Mouse (Mus musculus): Measurements from ENCODE around the gene Il10rb. TPM values are rescaled to one million over a fixed set of nuclear protein-coding genes. Genes with fewer than 3 reads are reported as not detected.

Gene Il10rb
- polyA plus RNA-seq (2015; fragmentation: Nextera tagmentation; extraction: Ambion mirVana), result 25.0 and 28.1 TPM in 2 replicates

- Histone ChIP-seq H3K9me3 (replicated peaks) (no peaks in the 10 kb centered on the region), H3K4me2 (peak within 1 kb of the TSS; percentile 94), H3K9ac (peak within 1 kb of the TSS; percentile 96), H3K27me3 (no peaks in the 10 kb centered on the region), H3K36me3 (peaks cover 59% of the 10 kb centered on the region), H3K4me1 (replicated peaks) (peaks cover 71% of the 10 kb centered on the region), H3K27ac (peak within 1 kb of the TSS; percentile 92), H3K4me3 (replicated peaks) (peak within 1 kb of the TSS; percentile 87)
- ATAC-seq (ENCODE audit: low read depth), result peak; percentile 93
- 3% methylated on average over 48 of the region's 51 CpGs for WGBS (ENCODE audit: insufficient replicate concordance)
- DNase-seq, result peak; percentile 71
Observed at GRCm38 (mm10) chr16:91405640-91406584, at the start of gene Il10rb. Il10rb (plus strand) TSS chr16:91406164.

GRCm38 (mm10) chr16:91356760-91357525, 49.0 kb upstream of the Il10rb start:
- ATAC-seq (ENCODE audit: low read depth), result no peak

GRCm38 (mm10) chr16:91357526-91357900, 48.5 kb upstream of the Il10rb start:
- Histone ChIP-seq H3K4me2 (no peak overlapping the region), H3K9ac (peak overlapping the region; percentile 0; the same call in 1 of the 2 replicates), H3K4me1 (replicated peaks) (peaks cover 85% of the 10 kb centered on the region), H3K36me3 (no peaks in the 10 kb centered on the region), H3K9me3 (replicated peaks) (no peaks in the 10 kb centered on the region), H3K27me3 (no peaks in the 10 kb centered on the region), H3K4me3 (replicated peaks) (no peak overlapping the region), H3K27ac (peak overlapping the region; percentile 74)
- ATAC-seq (ENCODE audit: low read depth) (no peak), DNase-seq (no peak)
- WGBS (ENCODE audit: insufficient replicate concordance), result 74% methylated on average over 10 of the region's 10 CpGs

More at GRCm38 (mm10) chr16:91356760-91357525, 49.0 kb upstream of the Il10rb start:
- H3K27me3 ChIP-seq, result no peaks in the 10 kb centered on the region
- H3K36me3 ChIP-seq, result no peaks in the 10 kb centered on the region
- no peak overlapping the region for H3K9ac ChIP-seq
- no peak overlapping the region for H3K4me3 ChIP-seq (replicated peaks)
- peaks cover 85% of the 10 kb centered on the region for H3K4me1 ChIP-seq (replicated peaks)
- H3K9me3 ChIP-seq (replicated peaks), result no peaks in the 10 kb centered on the region
- 81% methylated on average over 10 of the region's 10 CpGs for WGBS (ENCODE audit: insufficient replicate concordance)
- DNase-seq, result no peak
- H3K4me2 ChIP-seq, result no peak overlapping the region
- H3K27ac ChIP-seq, result peak overlapping the region; percentile 74

GRCm38 (mm10) chr16:91358555-91358954, 47.4 kb upstream of the Il10rb start:
- no peak overlapping the region for H3K9ac ChIP-seq
- peak; percentile 60 for DNase-seq

DNA sequence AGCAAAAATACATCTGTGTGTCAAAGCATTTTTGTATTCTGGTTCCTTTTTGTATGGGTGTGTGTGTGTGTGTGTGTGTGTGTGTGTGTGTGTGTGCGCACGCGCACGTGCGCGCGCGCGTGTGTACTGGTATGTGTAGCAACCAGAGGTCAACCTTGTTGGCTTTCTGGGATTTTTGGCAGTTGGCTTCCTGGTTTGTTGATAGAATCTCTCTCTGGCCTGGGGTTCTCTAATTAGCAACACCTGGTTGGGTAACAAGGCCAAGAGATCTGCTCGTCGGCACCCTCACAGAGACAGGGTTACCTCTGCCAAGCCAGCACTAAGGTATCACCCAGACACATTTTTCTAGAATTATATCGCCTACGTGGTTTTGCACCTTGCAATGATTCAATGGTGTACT, 46.4 kb upstream of the Il10rb start:
- no peak overlapping the region for H3K4me3 ChIP-seq (replicated peaks)
- 88% methylated on average over 13 of the region's 13 CpGs for WGBS (ENCODE audit: insufficient replicate concordance)
- no peaks in the 10 kb centered on the region for H3K36me3 ChIP-seq
- H3K27ac ChIP-seq, result peak overlapping the region; percentile 78
- no peaks in the 10 kb centered on the region for H3K27me3 ChIP-seq
- H3K9ac ChIP-seq, result no peak overlapping the region
- H3K9me3 ChIP-seq (replicated peaks), result no peaks in the 10 kb centered on the region
- H3K4me1 ChIP-seq (replicated peaks), result peaks cover 84% of the 10 kb centered on the region
- DNase-seq (no peak), ATAC-seq (ENCODE audit: low read depth) (no peak)
- no peak overlapping the region for H3K4me2 ChIP-seq

More at GRCm38 (mm10) chr16:91358555-91358954, 47.4 kb upstream of the Il10rb start:
- H3K27ac ChIP-seq, result peak overlapping the region; percentile 78
- H3K4me1 ChIP-seq (replicated peaks), result peaks cover 85% of the 10 kb centered on the region
- WGBS (ENCODE audit: insufficient replicate concordance), result 38% methylated on average over 8 of the region's 8 CpGs
- ATAC-seq (ENCODE audit: low read depth), result no peak
- H3K4me2 ChIP-seq, result no peak overlapping the region
- no peaks in the 10 kb centered on the region for H3K9me3 ChIP-seq (replicated peaks)
- no peak overlapping the region for H3K4me3 ChIP-seq (replicated peaks)
- no peaks in the 10 kb centered on the region for H3K36me3 ChIP-seq
- no peaks in the 10 kb centered on the region for H3K27me3 ChIP-seq

GRCm38 (mm10) chr16:91360162-91360561, 45.8 kb upstream of the Il10rb start:
- DNase-seq (no peak), ATAC-seq (ENCODE audit: low read depth) (peak; percentile 29)
- Histone ChIP-seq H3K36me3 (no peaks in the 10 kb centered on the region), H3K4me3 (replicated peaks) (no peak overlapping the region), H3K9me3 (replicated peaks) (no peaks in the 10 kb centered on the region), H3K27me3 (no peaks in the 10 kb centered on the region), H3K4me1 (replicated peaks) (peaks cover 84% of the 10 kb centered on the region), H3K9ac (no peak overlapping the region), H3K4me2 (no peak overlapping the region), H3K27ac (peak overlapping the region; percentile 78)
- 64% methylated on average over 3 of the region's 3 CpGs for WGBS (ENCODE audit: insufficient replicate concordance)

- H3K27ac ChIP-seq, result peak overlapping the region; percentile 40
- DNase-seq (no peak), ATAC-seq (ENCODE audit: low read depth) (no peak)
- 57% methylated on average over 2 of the region's 2 CpGs for WGBS (ENCODE audit: insufficient replicate concordance)
- H3K4me2 ChIP-seq, result no peak overlapping the region; the same call in 1 of the 2 replicates
- peaks cover 91% of the 10 kb centered on the region for H3K4me1 ChIP-seq (replicated peaks)
- H3K9me3 ChIP-seq (replicated peaks), result no peaks in the 10 kb centered on the region
- H3K9ac ChIP-seq, result peak overlapping the region; percentile 10; the same call in 1 of the 2 replicates
- no peaks in the 10 kb centered on the region for H3K36me3 ChIP-seq
- H3K27me3 ChIP-seq, result no peaks in the 10 kb centered on the region
- H3K4me3 ChIP-seq (replicated peaks), result no peak overlapping the region
Observed at GRCm38 (mm10) chr16:91362006-91362405, 44.0 kb upstream of the Il10rb start.

GRCm38 (mm10) chr16:91362616-91363272, 43.2 kb upstream of the Il10rb start:
- 63% methylated on average over 12 of the region's 12 CpGs for WGBS (ENCODE audit: insufficient replicate concordance)
- no peak for ATAC-seq (ENCODE audit: low read depth)
- peak overlapping the region; percentile 10; the same call in 1 of the 2 replicates for H3K9ac ChIP-seq
- no peak overlapping the region for H3K4me3 ChIP-seq (replicated peaks)
- DNase-seq, result no peak
- H3K9me3 ChIP-seq (replicated peaks), result no peaks in the 10 kb centered on the region
- no peaks in the 10 kb centered on the region for H3K27me3 ChIP-seq
- no peaks in the 10 kb centered on the region for H3K36me3 ChIP-seq
- H3K4me1 ChIP-seq (replicated peaks), result peaks cover 91% of the 10 kb centered on the region
- H3K27ac ChIP-seq, result peak overlapping the region; percentile 40
- H3K4me2 ChIP-seq, result no peak overlapping the region; the same call in 1 of the 2 replicates

- Histone ChIP-seq H3K27me3 (no peaks in the 10 kb centered on the region), H3K4me3 (replicated peaks) (no peak overlapping the region), H3K9ac (no peak overlapping the region), H3K9me3 (replicated peaks) (no peaks in the 10 kb centered on the region; the same call in 1 of the 2 replicates), H3K4me1 (replicated peaks) (peaks cover 90% of the 10 kb centered on the region), H3K27ac (peak overlapping the region; percentile 40), H3K4me2 (no peak overlapping the region), H3K36me3 (no peaks in the 10 kb centered on the region)
- WGBS (ENCODE audit: insufficient replicate concordance), result 48% methylated on average over 3 of the region's 3 CpGs
- no peak for ATAC-seq (ENCODE audit: low read depth)
- no peak for DNase-seq
Observed at GRCm38 (mm10) chr16:91363483-91363882, 42.5 kb upstream of the Il10rb start.

- Histone ChIP-seq H3K9me3 (replicated peaks) (no peaks in the 10 kb centered on the region; the same call in 1 of the 2 replicates), H3K4me3 (replicated peaks) (no peak overlapping the region), H3K27ac (peak overlapping the region; percentile 75), H3K27me3 (no peaks in the 10 kb centered on the region), H3K4me2 (no peak overlapping the region), H3K4me1 (replicated peaks) (peaks cover 74% of the 10 kb centered on the region), H3K9ac (no peak overlapping the region), H3K36me3 (no peaks in the 10 kb centered on the region)
- DNase-seq, result no peak
- ATAC-seq (ENCODE audit: low read depth), result no peak
Observed at GRCm38 (mm10) chr16:91366567-91366966, 39.4 kb upstream of the Il10rb start.

DNA sequence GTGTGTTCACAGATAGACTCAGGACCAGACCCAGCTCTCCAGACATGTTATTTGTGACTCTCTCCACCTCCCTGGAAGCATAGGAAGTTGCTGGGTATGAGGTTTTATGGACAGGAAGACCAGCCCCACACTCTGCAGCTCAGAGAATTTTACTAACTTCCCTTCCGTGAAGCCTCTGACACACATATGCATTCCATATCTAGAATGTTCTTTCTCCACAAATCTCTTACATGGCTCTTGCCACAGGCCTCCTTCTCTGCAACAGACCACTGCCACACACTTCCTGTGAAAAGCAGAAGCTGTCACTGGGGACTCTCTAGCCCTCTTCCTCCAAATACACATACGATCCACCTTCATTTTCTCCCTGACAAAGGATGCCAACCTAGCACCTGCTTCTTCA, 38.9 kb upstream of the Il10rb start:
- ATAC-seq (ENCODE audit: low read depth) (peak; percentile 12; the same call in 1 of the 2 replicates), DNase-seq (no peak)
- Histone ChIP-seq H3K9me3 (replicated peaks) (no peaks in the 10 kb centered on the region; the same call in 1 of the 2 replicates), H3K36me3 (no peaks in the 10 kb centered on the region), H3K4me1 (replicated peaks) (peaks cover 74% of the 10 kb centered on the region), H3K9ac (no peak overlapping the region), H3K27ac (peak overlapping the region; percentile 75), H3K27me3 (no peaks in the 10 kb centered on the region), H3K4me2 (no peak overlapping the region), H3K4me3 (replicated peaks) (no peak overlapping the region)
- 31% methylated on average over 2 of the region's 2 CpGs for WGBS (ENCODE audit: insufficient replicate concordance)

Measured in liver, embryonic 13.5 days (tissue).